Mouse (Mus musculus) spleen, postnatal 36 days (tissue): ENCODE results near the gene Hs2st1.

Source experiments
- DNase-seq, 2 experiments: peaks; one replicate each; pipeline ENCODE4 v3.0.0; 2022; ENCODE audit warnings: low spot score in 2 of 2, mixed read lengths in 1 of 2

Hs2st1 gene

GRCm38 (mm10) chr3:144396478-144396877, 173.5 kb downstream of the Hs2st1 start:
- DNase-seq = no peak

- no peak for DNase-seq
These were observed 175.5 kb downstream of the Hs2st1 start for GRCm38 (mm10) chr3:144394454-144394943.

- no peak for DNase-seq
These were observed 183.5 kb downstream of the Hs2st1 start for GRCm38 (mm10) chr3:144386446-144386845.

GRCm38 (mm10) chr3:144384648-144385047, 185.3 kb downstream of the Hs2st1 start:
- DNase-seq = no peak

GRCm38 (mm10) chr3:144381431-144381980, 188.5 kb downstream of the Hs2st1 start:
- DNase-seq = no peak

- DNase-seq = peak; percentile 63
These were observed 189.1 kb downstream of the Hs2st1 start for GRCm38 (mm10) chr3:144380921-144381320.

GRCm38 (mm10) chr3:144379801-144380200, 190.2 kb downstream of the Hs2st1 start:
- DNase-seq = no peak
